Mouse (Mus musculus): ENCODE data around the gene Rasa2. TPM values are rescaled to one million over a fixed set of nuclear protein-coding genes. Genes with fewer than 3 reads are reported as not detected.

Gene Rasa2
- polyA plus RNA-seq, 1 experiment from 2014 or later = 24.3 TPM

DNA sequence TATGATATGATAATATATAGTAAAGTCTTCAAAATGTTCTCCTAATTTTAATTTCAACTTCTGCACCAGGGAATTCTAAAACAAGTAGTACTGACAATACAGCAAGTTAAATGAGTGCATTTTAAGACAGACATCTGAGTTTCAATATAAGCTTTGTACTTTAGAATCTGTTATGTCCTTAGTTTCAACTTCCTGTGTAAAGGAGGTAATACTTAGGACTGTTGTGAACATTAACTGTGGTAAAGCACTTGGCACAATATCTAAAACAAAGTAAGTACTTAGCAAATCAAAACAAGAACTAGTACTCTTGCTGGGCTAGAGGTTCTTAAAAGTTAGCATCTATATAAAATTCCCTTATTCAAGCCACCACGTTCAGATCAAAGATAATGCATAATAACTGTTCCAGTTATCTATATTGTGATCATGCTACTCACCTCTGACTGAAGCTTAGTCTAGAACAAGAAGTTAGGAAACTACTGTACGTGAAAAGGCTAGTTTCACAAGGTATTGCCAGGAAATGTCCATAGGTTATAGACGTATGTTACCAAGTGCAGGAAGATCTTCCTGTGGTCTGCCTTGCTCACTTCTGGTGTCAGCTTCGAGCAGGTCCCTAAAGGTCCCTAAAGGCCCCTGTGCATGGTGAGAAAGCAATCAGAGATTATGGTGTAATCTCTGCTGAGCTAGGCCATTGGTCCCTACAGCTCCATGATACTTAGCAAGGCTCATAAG lies 12.8 kb downstream of the Rasa2 start:
- WGBS = 77% methylated on average over 4 of the region's 4 CpGs
- Histone ChIP-seq H3K27ac (ENCODE audit: low read length) (no peak overlapping the region), H3K9ac (replicated peaks; ENCODE audit: low read depth, low read length) (no peak overlapping the region), H3K27me3 (ENCODE audit: control insufficient read depth, insufficient read depth, low read length) (no peaks in the 10 kb centered on the region), H3K36me3 (ENCODE audit: control insufficient read depth, insufficient read depth, low read length) (no peaks in the 10 kb centered on the region), H3K4me3 (ENCODE audit: low read depth, low read length) (no peak overlapping the region), H3K9me3 (ENCODE audit: control insufficient read depth, low read depth, low read length) (no peaks in the 10 kb centered on the region), H3K4me1 (ENCODE audit: control insufficient read depth, insufficient read depth, low read length) (0 out of 2 replicates have a peak, but pooled peaks cover 2% of the 10 kb centered on the region), H3K4me2 (replicated peaks; ENCODE audit: low read depth, low read length) (no peak overlapping the region)
- ATAC-seq (ENCODE audit: insufficient number of reproducible peaks, insufficient read depth, low FRiP score, low read depth) = no peak

DNA sequence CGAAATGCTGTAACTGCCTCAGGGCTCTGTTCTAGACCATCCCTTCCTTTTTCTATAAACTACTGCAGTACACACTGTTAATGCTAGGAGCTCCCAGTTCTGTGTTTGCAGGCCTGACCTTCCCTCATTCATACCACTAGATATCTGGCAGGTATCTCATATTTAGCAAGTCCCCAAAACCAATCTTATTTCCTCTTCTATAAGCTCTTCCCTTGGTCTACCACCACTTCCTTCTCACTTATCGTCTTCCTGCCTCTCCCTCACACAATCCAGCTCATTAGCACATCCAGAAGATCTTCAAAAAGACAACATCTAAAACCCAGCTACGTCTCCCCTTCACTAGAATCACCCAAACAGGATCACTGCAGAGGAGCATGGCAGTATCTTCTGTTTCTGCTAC lies 19.1 kb downstream of the Rasa2 start:
- Histone ChIP-seq H3K27me3 (ENCODE audit: control insufficient read depth, insufficient read depth, low read length) (no peaks in the 10 kb centered on the region), H3K9ac (replicated peaks; ENCODE audit: low read depth, low read length) (no peak overlapping the region), H3K27ac (ENCODE audit: low read length) (no peak overlapping the region), H3K4me1 (ENCODE audit: control insufficient read depth, insufficient read depth, low read length) (0 out of 2 replicates have a peak, but pooled peaks cover 4% of the 10 kb centered on the region), H3K36me3 (ENCODE audit: control insufficient read depth, insufficient read depth, low read length) (peaks cover 9% of the 10 kb centered on the region; the same call in 1 of the 2 replicates), H3K4me3 (ENCODE audit: low read depth, low read length) (no peak overlapping the region), H3K9me3 (ENCODE audit: control insufficient read depth, low read depth, low read length) (no peaks in the 10 kb centered on the region; the same call in 1 of the 2 replicates), H3K4me2 (replicated peaks; ENCODE audit: low read depth, low read length) (no peak overlapping the region)
- 79% methylated on average over 3 of the region's 3 CpGs for WGBS
- ATAC-seq (ENCODE audit: insufficient number of reproducible peaks, insufficient read depth, low FRiP score, low read depth) = no peak

DNA sequence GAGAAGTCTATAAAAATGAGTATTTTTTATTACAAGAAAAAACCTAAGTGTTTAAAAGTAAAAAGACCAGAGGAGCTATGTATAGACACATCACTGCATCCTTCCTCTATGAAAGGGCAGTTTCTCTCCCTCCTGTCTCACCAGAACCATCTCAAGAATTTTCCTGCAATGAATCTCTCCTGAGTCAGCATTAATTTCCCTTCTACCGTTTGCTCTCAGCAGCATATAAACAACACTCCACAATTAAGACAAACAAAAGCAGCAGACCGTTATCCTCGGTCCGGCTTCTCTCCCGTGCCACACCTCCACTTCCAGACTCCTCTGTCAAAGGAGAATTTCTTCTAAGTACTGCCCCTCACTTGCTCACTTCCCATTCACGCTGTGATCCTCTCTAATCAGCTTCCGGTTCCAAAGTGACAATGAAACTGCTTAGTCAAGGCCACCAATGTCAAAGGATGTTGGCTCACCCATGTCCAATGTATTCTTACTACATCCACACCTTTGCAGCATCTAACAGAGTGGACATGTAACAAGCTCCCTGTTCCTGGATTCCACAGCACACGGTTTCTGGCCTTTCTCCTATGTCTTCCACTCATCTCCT lies 19.6 kb downstream of the Rasa2 start:
- H3K27me3 ChIP-seq (ENCODE audit: control insufficient read depth, insufficient read depth, low read length) = no peaks in the 10 kb centered on the region
- WGBS = 35% methylated on average over 8 of the region's 8 CpGs

DNA sequence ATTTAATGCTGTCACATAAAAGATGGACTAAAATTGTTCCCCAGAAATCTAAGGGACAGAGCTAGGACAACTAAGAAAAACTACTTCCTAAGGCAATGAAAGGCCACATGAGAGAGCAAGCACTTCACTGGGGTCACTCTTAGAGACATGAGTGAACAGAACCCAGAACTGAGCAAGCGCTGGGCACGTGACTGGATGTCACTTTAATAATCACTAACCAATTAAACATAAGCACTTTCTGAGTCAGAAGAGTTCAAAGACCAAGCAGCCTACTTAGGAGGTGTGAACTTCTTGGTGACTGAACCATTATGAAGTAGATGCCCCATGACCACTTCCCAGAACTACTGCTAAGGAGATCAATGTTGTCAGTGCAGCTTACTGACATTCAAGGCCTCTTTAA lies 20.6 kb downstream of the Rasa2 start:
- peaks cover 9% of the 10 kb centered on the region; the same call in 1 of the 2 replicates for H3K36me3 ChIP-seq (ENCODE audit: control insufficient read depth, insufficient read depth, low read length)
- 0 out of 2 replicates have a peak, but pooled peaks cover 4% of the 10 kb centered on the region for H3K4me1 ChIP-seq (ENCODE audit: control insufficient read depth, insufficient read depth, low read length)
- no peaks in the 10 kb centered on the region for H3K27me3 ChIP-seq (ENCODE audit: control insufficient read depth, insufficient read depth, low read length)
- H3K4me2 ChIP-seq (replicated peaks; ENCODE audit: low read depth, low read length) = no peak overlapping the region
- no peak overlapping the region for H3K9ac ChIP-seq (replicated peaks; ENCODE audit: low read depth, low read length)
- no peak overlapping the region for H3K4me3 ChIP-seq (ENCODE audit: low read depth, low read length)
- no peak for ATAC-seq (ENCODE audit: insufficient number of reproducible peaks, insufficient read depth, low FRiP score, low read depth)
- H3K27ac ChIP-seq (ENCODE audit: low read length) = no peak overlapping the region
- 82% methylated on average over 2 of the region's 2 CpGs for WGBS
- H3K9me3 ChIP-seq (ENCODE audit: control insufficient read depth, low read depth, low read length) = peaks cover 6% of the 10 kb centered on the region; the same call in 1 of the 2 replicates

More for the DNA sequence above, 19.6 kb downstream of the Rasa2 start:
- Histone ChIP-seq H3K4me3 (ENCODE audit: low read depth, low read length) (no peak overlapping the region), H3K9ac (replicated peaks; ENCODE audit: low read depth, low read length) (no peak overlapping the region), H3K9me3 (ENCODE audit: control insufficient read depth, low read depth, low read length) (peaks cover 4% of the 10 kb centered on the region; the same call in 1 of the 2 replicates), H3K4me2 (replicated peaks; ENCODE audit: low read depth, low read length) (no peak overlapping the region), H3K4me1 (ENCODE audit: control insufficient read depth, insufficient read depth, low read length) (0 out of 2 replicates have a peak, but pooled peaks cover 4% of the 10 kb centered on the region), H3K36me3 (ENCODE audit: control insufficient read depth, insufficient read depth, low read length) (peaks cover 9% of the 10 kb centered on the region; the same call in 1 of the 2 replicates), H3K27ac (ENCODE audit: low read length) (no peak overlapping the region)
- no peak for ATAC-seq (ENCODE audit: insufficient number of reproducible peaks, insufficient read depth, low FRiP score, low read depth)

DNA sequence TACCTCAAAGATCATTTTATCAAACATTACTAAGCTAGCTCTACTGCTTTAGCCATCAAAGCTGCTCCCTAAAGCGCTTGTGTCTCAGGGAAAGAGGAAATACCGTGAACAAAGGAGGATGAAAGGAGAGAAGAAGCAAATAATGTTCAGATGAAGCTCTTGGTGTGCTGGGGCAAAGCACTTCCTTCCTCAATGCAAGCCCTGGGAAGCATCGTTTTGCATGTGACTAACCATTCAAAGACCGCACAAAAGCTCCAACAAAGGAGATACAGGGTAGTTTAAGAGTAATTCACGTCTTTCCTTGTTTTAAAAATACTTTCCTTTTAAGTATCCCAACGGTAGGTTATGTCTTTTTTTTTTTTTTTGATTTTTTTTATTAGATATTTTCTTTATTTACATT lies 28.0 kb downstream of the Rasa2 start:
- Histone ChIP-seq H3K9ac (replicated peaks; ENCODE audit: low read depth, low read length) (no peak overlapping the region), H3K27ac (ENCODE audit: low read length) (no peak overlapping the region), H3K9me3 (ENCODE audit: control insufficient read depth, low read depth, low read length) (peaks cover 6% of the 10 kb centered on the region; the same call in 1 of the 2 replicates), H3K4me1 (ENCODE audit: control insufficient read depth, insufficient read depth, low read length) (no peaks in the 10 kb centered on the region), H3K4me2 (replicated peaks; ENCODE audit: low read depth, low read length) (no peak overlapping the region), H3K36me3 (ENCODE audit: control insufficient read depth, insufficient read depth, low read length) (peaks cover 17% of the 10 kb centered on the region), H3K27me3 (ENCODE audit: control insufficient read depth, insufficient read depth, low read length) (no peaks in the 10 kb centered on the region), H3K4me3 (ENCODE audit: low read depth, low read length) (no peak overlapping the region)
- no peak for ATAC-seq (ENCODE audit: insufficient number of reproducible peaks, insufficient read depth, low FRiP score, low read depth)
- 67% methylated on average over 6 of the region's 6 CpGs for WGBS

DNA sequence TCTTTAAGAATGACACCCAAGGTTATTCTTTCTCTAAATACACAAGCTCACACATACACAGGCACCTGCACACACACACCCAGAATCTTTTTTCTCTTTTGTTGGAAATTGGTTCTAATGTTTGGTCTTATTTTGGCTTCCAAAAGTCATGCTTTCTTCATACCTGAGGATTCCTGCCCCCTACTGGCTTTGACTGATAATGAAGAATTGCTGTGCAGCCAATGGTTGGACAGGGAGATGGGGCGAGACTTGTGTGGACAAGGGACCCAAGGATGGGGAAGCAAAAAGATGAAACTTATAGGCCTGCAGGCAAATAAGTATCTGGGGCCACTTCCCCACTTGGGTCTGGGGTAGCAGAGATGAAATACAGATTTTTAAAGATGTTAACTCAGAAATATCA lies 33.5 kb downstream of the Rasa2 start:
- Histone ChIP-seq H3K9ac (replicated peaks; ENCODE audit: low read depth, low read length) (no peak overlapping the region), H3K4me3 (ENCODE audit: low read depth, low read length) (no peak overlapping the region), H3K4me2 (replicated peaks; ENCODE audit: low read depth, low read length) (no peak overlapping the region), H3K27ac (ENCODE audit: low read length) (no peak overlapping the region), H3K4me1 (ENCODE audit: control insufficient read depth, insufficient read depth, low read length) (no peaks in the 10 kb centered on the region), H3K36me3 (ENCODE audit: control insufficient read depth, insufficient read depth, low read length) (peaks cover 8% of the 10 kb centered on the region; the same call in 1 of the 2 replicates), H3K9me3 (ENCODE audit: control insufficient read depth, low read depth, low read length) (no peaks in the 10 kb centered on the region), H3K27me3 (ENCODE audit: control insufficient read depth, insufficient read depth, low read length) (no peaks in the 10 kb centered on the region)
- 94% methylated on average over 1 of the region's 1 CpGs for WGBS
- ATAC-seq (ENCODE audit: insufficient number of reproducible peaks, insufficient read depth, low FRiP score, low read depth) = no peak

DNA sequence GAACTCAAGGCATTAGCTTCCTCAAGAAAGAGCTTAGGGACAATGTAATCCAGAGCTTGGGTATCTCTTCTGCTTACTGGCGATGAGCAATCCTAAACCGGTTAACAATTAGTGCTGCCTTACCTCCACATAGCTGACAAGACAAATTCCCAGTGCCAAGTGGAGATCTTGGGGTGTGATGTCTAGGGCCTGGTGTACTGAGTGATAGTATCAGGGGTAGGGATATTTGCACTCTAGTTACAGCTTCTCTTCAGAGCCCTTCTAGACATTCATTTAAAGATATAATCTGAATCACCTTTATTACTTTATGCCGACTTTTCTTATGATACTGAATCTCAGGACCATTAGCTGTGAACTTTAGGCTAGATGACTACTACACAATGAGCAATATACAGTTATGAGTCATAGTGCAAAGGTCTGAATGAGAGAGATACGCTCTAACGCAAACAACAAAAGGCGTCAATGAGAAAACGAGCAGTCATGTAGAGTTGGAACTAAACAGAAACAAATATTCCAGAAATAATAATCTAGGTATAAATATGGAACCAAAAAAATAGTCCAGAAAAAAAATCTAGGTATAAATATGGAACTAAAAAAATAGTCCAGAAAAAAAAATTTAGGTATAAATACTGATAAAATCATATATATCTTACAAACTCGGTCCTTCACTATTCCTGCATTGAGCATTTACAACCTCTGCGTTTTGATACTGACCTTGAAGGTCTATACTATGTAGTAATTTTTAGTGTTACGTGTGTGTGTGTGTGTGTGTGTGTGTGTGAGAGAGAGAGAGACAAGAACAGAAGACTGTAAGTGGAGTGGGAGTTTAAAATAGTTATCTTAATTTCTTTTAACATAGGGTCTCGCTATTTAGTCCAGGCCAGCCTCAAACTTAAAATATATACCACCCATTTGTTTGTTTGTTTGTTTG lies 38.5 kb downstream of the Rasa2 start:
- peaks cover 8% of the 10 kb centered on the region; the same call in 1 of the 2 replicates for H3K36me3 ChIP-seq (ENCODE audit: control insufficient read depth, insufficient read depth, low read length)
- no peaks in the 10 kb centered on the region for H3K27me3 ChIP-seq (ENCODE audit: control insufficient read depth, insufficient read depth, low read length)
- H3K9me3 ChIP-seq (ENCODE audit: control insufficient read depth, low read depth, low read length) = no peaks in the 10 kb centered on the region
- no peak overlapping the region for H3K4me2 ChIP-seq (replicated peaks; ENCODE audit: low read depth, low read length)
- H3K4me3 ChIP-seq (ENCODE audit: low read depth, low read length) = no peak overlapping the region
- no peak for ATAC-seq (ENCODE audit: insufficient number of reproducible peaks, insufficient read depth, low FRiP score, low read depth)
- no peak overlapping the region for H3K9ac ChIP-seq (replicated peaks; ENCODE audit: low read depth, low read length)
- WGBS = 91% methylated on average over 11 of the region's 11 CpGs
- H3K27ac ChIP-seq (ENCODE audit: low read length) = no peak overlapping the region
- H3K4me1 ChIP-seq (ENCODE audit: control insufficient read depth, insufficient read depth, low read length) = no peaks in the 10 kb centered on the region

DNA sequence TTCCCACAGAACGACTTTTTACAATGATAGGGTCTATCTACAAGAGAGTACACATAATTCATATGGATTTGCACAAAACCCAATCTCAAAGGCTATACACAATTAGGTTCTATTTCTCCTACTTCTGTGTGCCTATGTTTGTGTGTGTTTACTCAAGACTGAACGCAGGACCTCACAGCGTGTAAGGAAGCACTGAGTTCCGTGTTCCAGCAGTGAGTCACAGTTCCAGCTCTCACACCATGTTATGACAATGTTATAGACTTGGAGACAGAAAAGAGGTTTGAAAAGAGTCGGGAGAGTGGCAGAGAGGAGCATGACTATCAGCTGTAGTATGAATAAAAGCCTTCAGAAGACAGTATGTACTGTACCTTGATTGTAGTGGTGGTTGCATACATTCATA lies 42.1 kb downstream of the Rasa2 start:
- Histone ChIP-seq H3K4me2 (replicated peaks; ENCODE audit: low read depth, low read length) (no peak overlapping the region), H3K9ac (replicated peaks; ENCODE audit: low read depth, low read length) (no peak overlapping the region), H3K27me3 (ENCODE audit: control insufficient read depth, insufficient read depth, low read length) (no peaks in the 10 kb centered on the region), H3K9me3 (ENCODE audit: control insufficient read depth, low read depth, low read length) (no peaks in the 10 kb centered on the region), H3K4me1 (ENCODE audit: control insufficient read depth, insufficient read depth, low read length) (no peaks in the 10 kb centered on the region), H3K4me3 (ENCODE audit: low read depth, low read length) (no peak overlapping the region), H3K27ac (ENCODE audit: low read length) (no peak overlapping the region), H3K36me3 (ENCODE audit: control insufficient read depth, insufficient read depth, low read length) (peaks cover 8% of the 10 kb centered on the region; the same call in 1 of the 2 replicates)
- ATAC-seq (ENCODE audit: insufficient number of reproducible peaks, insufficient read depth, low FRiP score, low read depth) = no peak
- 93% methylated on average over 5 of the region's 5 CpGs for WGBS

Data from stomach, embryonic 14.5 days (tissue).